Mouse (Mus musculus): Measurements from ENCODE around the gene Timm29.

Gene Timm29

GRCm38 (mm10) chr9:21620229-21620628 lies 27.7 kb downstream of the Timm29 start:
- no peak for DNase-seq

GRCm38 (mm10) chr9:21622676-21623075 lies 30.2 kb downstream of the Timm29 start:
- no peak for DNase-seq

- DNase-seq = no peak
Measured at GRCm38 (mm10) chr9:21625342-21626339, 33.1 kb downstream of the Timm29 start.

GRCm38 (mm10) chr9:21626571-21626970 lies 34.0 kb downstream of the Timm29 start:
- no peak for DNase-seq

- DNase-seq = no peak
Measured at GRCm38 (mm10) chr9:21627145-21627795, 34.7 kb downstream of the Timm29 start.

GRCm38 (mm10) chr9:21630673-21631072 lies 38.2 kb downstream of the Timm29 start:
- peak; percentile 69 to 78 for DNase-seq

GRCm38 (mm10) chr9:21633106-21633505 lies 40.6 kb downstream of the Timm29 start:
- DNase-seq = no peak

- DNase-seq = no peak
Measured at GRCm38 (mm10) chr9:21635639-21636038, 43.1 kb downstream of the Timm29 start.

- DNase-seq = no peak
Measured at GRCm38 (mm10) chr9:21639031-21639430, 46.5 kb downstream of the Timm29 start.
